ENCODE assay signal across 8 mouse cellular contexts in the genomic region with DNA sequence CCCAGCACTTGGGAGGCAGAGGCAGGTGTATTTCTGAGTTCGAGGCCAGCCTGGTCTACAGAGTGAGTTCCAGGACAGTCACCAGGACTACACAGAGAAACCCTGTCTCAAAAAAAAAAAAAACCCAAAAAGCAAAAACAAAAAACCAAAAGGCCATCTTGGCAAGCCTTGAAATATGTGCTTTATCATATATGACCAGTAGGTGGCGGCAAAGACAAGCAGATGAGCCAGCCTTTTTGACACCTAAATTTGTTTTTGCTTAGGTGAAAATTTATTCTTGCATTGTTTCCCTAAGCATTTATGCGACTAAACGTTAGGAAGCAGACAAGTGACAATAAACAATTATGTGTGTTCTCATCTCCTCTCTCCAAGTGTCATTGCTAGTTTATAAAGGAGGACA. TPM values are rescaled to one million over a fixed set of nuclear protein-coding genes. Genes with fewer than 3 reads are reported as not detected.
DNase-seq lines count a peak whose midpoint lies in the region; ATAC-seq and TF ChIP-seq lines count a peak whose summit lies in the region.

No protein-coding gene starts in this region.

- H3K9me3 ChIP-seq in heart, embryonic 11.5 days (replicated peaks; ENCODE audit: control insufficient read depth, low read length) = no peaks in the 10 kb centered on the region

- H3K4me2 ChIP-seq in heart, embryonic 11.5 days = no peak overlapping the region

- H3K4me1 ChIP-seq in heart, adult 2 months (ENCODE audit: control insufficient read depth, insufficient read depth, low read length) = no peaks in the 10 kb centered on the region
- H3K4me1 ChIP-seq in heart, embryonic 11.5 days (ENCODE audit: control insufficient read depth, insufficient read depth, low read length) = peaks cover 7% of the 10 kb centered on the region
- peaks cover 22% of the 10 kb centered on the region for H3K4me1 ChIP-seq in thymus, adult 2 months (replicated peaks; ENCODE audit: control insufficient read depth, insufficient read depth, low read length)
- no peaks in the 10 kb centered on the region; the same call in 1 of the 2 replicates for H3K4me1 ChIP-seq in small intestine, adult 2 months (ENCODE audit: control insufficient read depth, insufficient read depth, insufficient read length, low read length)

- H3K27ac ChIP-seq in heart, adult 2 months = no peak overlapping the region
- no peak overlapping the region for H3K27ac ChIP-seq in heart, embryonic 11.5 days (ENCODE audit: low read depth, low read length)
- peak overlapping the region; percentile 70; the same call in 1 of the 2 replicates for H3K27ac ChIP-seq in thymus, adult 2 months (ENCODE audit: control insufficient read depth, insufficient read depth, low read length)
- 0 out of 2 replicates have a peak overlapping the region, but pooled peaks have one; percentile 9 for H3K27ac ChIP-seq in small intestine, adult 2 months (ENCODE audit: insufficient read depth, low read depth, low read length)

- intact Hi-C loops in heart, adult 2 months (cut with DNase I) = loop anchor here (1.0 to 5.0 kb wide), 3 partner anchors 106 to 271 kb away; no protein-coding TSS in a partner anchor
- intact Hi-C loops in left cerebral cortex, postnatal 14 days (cut with DNase I) = loop anchor here (2.0 kb wide), 1 partner anchor 106 kb away; no protein-coding TSS in a partner anchor

- H3K79me2 ChIP-seq in heart, adult 2 months (replicated peaks; ENCODE audit: control insufficient read depth, insufficient read depth, low read length) = no peaks in the 10 kb centered on the region

- ATAC-seq in heart, embryonic 11.5 days (replicated peaks; ENCODE audit: insufficient number of reproducible peaks, low FRiP score, low TSS enrichment) = no peak

- H3K27me3 ChIP-seq in heart, adult 2 months (ENCODE audit: control insufficient read depth, insufficient read depth, low read length) = no peaks in the 10 kb centered on the region
- H3K27me3 ChIP-seq in heart, embryonic 11.5 days (ENCODE audit: control insufficient read depth, insufficient read depth, low read length) = no peaks in the 10 kb centered on the region
- H3K27me3 ChIP-seq in thymus, adult 2 months (ENCODE audit: control insufficient read depth, insufficient read depth, low read length) = no peaks in the 10 kb centered on the region
- H3K27me3 ChIP-seq in small intestine, adult 2 months (ENCODE audit: control insufficient read depth, insufficient read depth, low read length) = no peaks in the 10 kb centered on the region

- no peak overlapping the region for H3K9ac ChIP-seq in heart, adult 2 months (ENCODE audit: low read depth, low read length)
- H3K9ac ChIP-seq in heart, embryonic 11.5 days (ENCODE audit: low read depth, low read length) = no peak overlapping the region

- no peak for TF ChIP-seq POLR2A in heart, adult 2 months (IDR thresholded peaks at IDR 0.05; ENCODE audit: insufficient read depth, low read depth, low read length)
- no peak for TF ChIP-seq POLR2A in thymus, adult 2 months (IDR thresholded peaks at IDR 0.05; ENCODE audit: control insufficient read depth, extremely low read depth, insufficient read depth, low read length, poor library complexity)
- no peak for TF ChIP-seq POLR2A in small intestine, adult 2 months (IDR thresholded peaks at IDR 0.05; ENCODE audit: low read depth, low read length)

- WGBS in heart, adult 2 months = under 1% methylated on average over 4 of the region's 4 CpGs
- WGBS in heart, embryonic 11.5 days (ENCODE audit: insufficient replicate concordance) = 3% methylated on average over 4 of the region's 4 CpGs
- WGBS in thymus, adult 2 months = 1% methylated on average over 4 of the region's 4 CpGs
- 0% methylated on average over 4 of the region's 4 CpGs for WGBS in small intestine, adult 2 months

- DNase-seq in heart, adult 2 months = no peak
- DNase-seq in thymus, adult 2 months = peak; percentile 58
- DNase-seq in thymus, adult 18-20 months = no peak
- DNase-seq in cerebellum, postnatal 25 days = peak; percentile 25 to 55
- peak; percentile 61 to 68 for DNase-seq in left cerebral cortex, postnatal 14 days (ENCODE audit: low spot score in 2 of 2)
- no peak for DNase-seq in urinary bladder, postnatal 4 days (ENCODE audit: low spot score in 2 of 2)

- H3K36me3 ChIP-seq in heart, adult 2 months (ENCODE audit: control insufficient read depth, insufficient read depth, low read length) = no peaks in the 10 kb centered on the region
- no peaks in the 10 kb centered on the region for H3K36me3 ChIP-seq in heart, embryonic 11.5 days (ENCODE audit: control insufficient read depth, insufficient read depth, low read length)
- no peaks in the 10 kb centered on the region for H3K36me3 ChIP-seq in thymus, adult 2 months (ENCODE audit: control insufficient read depth, insufficient read depth, low read length)
- no peaks in the 10 kb centered on the region for H3K36me3 ChIP-seq in small intestine, adult 2 months (ENCODE audit: control insufficient read depth, insufficient read depth, low read length)

- no peak for TF ChIP-seq EP300 in heart, adult 2 months (IDR thresholded peaks at IDR 0.05; ENCODE audit: insufficient read depth, low read depth, low read length)

- H3K4me3 ChIP-seq in heart, adult 2 months = no peak overlapping the region
- H3K4me3 ChIP-seq in heart, embryonic 11.5 days (ENCODE audit: low read depth, low read length) = no peak overlapping the region
- H3K4me3 ChIP-seq in thymus, adult 2 months (ENCODE audit: control insufficient read depth, insufficient read depth, low read length) = no peak overlapping the region
- no peak overlapping the region for H3K4me3 ChIP-seq in small intestine, adult 2 months (ENCODE audit: low read depth, low read length)

- peak; percentile 91 for TF ChIP-seq CTCF in heart, adult 2 months (IDR thresholded peaks at IDR 0.05)
- TF ChIP-seq CTCF in thymus, adult 2 months (IDR thresholded peaks at IDR 0.05; ENCODE audit: borderline replicate concordance, control insufficient read depth, extremely low read depth, insufficient read depth, low read length, poor library complexity) = no peak
- TF ChIP-seq CTCF in small intestine, adult 2 months (IDR thresholded peaks at IDR 0.05; ENCODE audit: extremely low read depth, insufficient read length, insufficient replicate concordance, low read depth, low read length) = no peak

RNA-seq across cellular contexts. Expression of a gene that starts 57.9 kb away (rescaled TPM):
- total RNA-seq in heart, adult 2 months (2021) = 10 to 100 TPM; 57.4 to 63.4 TPM
- 26.5 and 35.7 TPM in 2 replicates for polyA plus RNA-seq in heart, adult 2 months (2012; rRNA removed)
- 16.9 and 19.5 TPM in 2 replicates for polyA plus RNA-seq in heart, embryonic 11.5 days (2014; fragmentation: Nextera tagmentation; extraction: Ambion mirVana)
- polyA plus RNA-seq in thymus, adult 2 months (2012; rRNA removed) = 54.4 and 64.4 TPM in 2 replicates
- 10 to 100 TPM; 86.2 to 86.3 TPM for total RNA-seq in left cerebral cortex, postnatal 14 days (2021)
- 16.9 and 25.9 TPM in 2 replicates for polyA plus RNA-seq in small intestine, adult 2 months (2012; rRNA removed)

Comparison
In these comparisons a context has a peak if more than half of its experiments do, and no peak if none do; other contexts are left out.
1. DNase-seq: peak in thymus, adult 2 months (single experiment), cerebellum, postnatal 25 days (2 of 2) and left cerebral cortex, postnatal 14 days (2 of 2); none in heart, adult 2 months (0 of 2), thymus, adult 18-20 months (0 of 2) and urinary bladder, postnatal 4 days (0 of 2).
2. H3K27ac ChIP-seq: peak in thymus, adult 2 months (single experiment) and small intestine, adult 2 months (single experiment); none in heart, adult 2 months (single experiment) and heart, embryonic 11.5 days (single experiment).